Mouse (Mus musculus) intestine, embryonic 15.5 days (tissue): Measurements from ENCODE around the gene Slc16a13. TPM values are rescaled to one million over a fixed set of nuclear protein-coding genes. Genes with fewer than 3 reads are reported as not detected.

ENCODE experiments used
- ATAC-seq: fragments of 200-750 bp; cut with Nextera tagmentation; 2 replicates; pipeline ENCODE4 v1.8.0; 2017; ENCODE audit warnings: moderate TSS enrichment, moderate library complexity
- H3K27ac ChIP-seq: fragments of 300-500 bp; sonication (generic); 2 replicates; pipeline ENCODE4 v1.5.1; 2015; ENCODE audit warnings: mild to moderate bottlenecking, inconsistent platforms
- H3K27me3 ChIP-seq: fragments of 300-500 bp; sonication (generic); replicated peaks from 2 replicates; pipeline ENCODE4 v1.6.1; 2015; ENCODE audit warnings: inconsistent platforms
- H3K36me3 ChIP-seq: fragments of 300-500 bp; sonication (generic); 2 replicates; pipeline ENCODE4 v1.6.1; 2015; ENCODE audit warnings: inconsistent platforms
- H3K4me1 ChIP-seq: fragments of 300-500 bp; sonication (generic); replicated peaks from 2 replicates; pipeline ENCODE4 v1.6.1; 2015; ENCODE audit warnings: inconsistent platforms
- H3K4me2 ChIP-seq: fragments of 300-500 bp; sonication (generic); replicated peaks from 2 replicates; pipeline ENCODE4 v1.6.1; 2015; ENCODE audit warnings: mild to moderate bottlenecking, inconsistent platforms
- H3K4me3 ChIP-seq: fragments of 300-500 bp; sonication (generic); replicated peaks from 2 replicates; pipeline ENCODE4 v1.5.1; 2015; ENCODE audit warnings: inconsistent platforms
- H3K9ac ChIP-seq: fragments of 300-500 bp; sonication (generic); 2 replicates; pipeline ENCODE4 v1.6.1; 2015; ENCODE audit warnings: inconsistent platforms
- H3K9me3 ChIP-seq: fragments of 300-500 bp; sonication (generic); 2 replicates; pipeline ENCODE4 v1.6.1; 2016; ENCODE audit warnings: inconsistent platforms
- WGBS: fragments of 180-500 bp; shearing (Covaris S2); methylation state at CpG from one replicate; pipeline ENCODE4 v1.1.7; 2015; 5-methylcytosine and 5-hydroxymethylcytosine counted together
- polyA plus RNA-seq: library from polyadenylated mRNA; unstranded; fragments of >200 nt; fragmentation: Nextera tagmentation; extraction: Ambion mirVana; gene quantifications from 2 replicates; pipeline ENCODE4 v1.2.1, GENCODE M21; 2015

The Slc16a13 gene
- polyA plus RNA-seq, 1 experiment from 2014 or later, result 13.2 TPM

- H3K27ac ChIP-seq, result peak within 1 kb of the TSS; percentile 54
- peak within 1 kb of the TSS; percentile 57 for H3K4me2 ChIP-seq
- no peaks in the 10 kb centered on the region for H3K9me3 ChIP-seq
- peaks cover 35% of the 10 kb centered on the region for H3K4me1 ChIP-seq
- no peaks in the 10 kb centered on the region for H3K36me3 ChIP-seq
- ATAC-seq, result no peak
- WGBS, result 2% methylated on average over 39 of the region's 39 CpGs
- H3K27me3 ChIP-seq, result peaks cover 23% of the 10 kb centered on the region
- H3K9ac ChIP-seq, result peak within 1 kb of the TSS; percentile 34
- peak within 1 kb of the TSS; percentile 30 for H3K4me3 ChIP-seq
Measured at GRCm38 (mm10) chr11:70229260-70230010, 8.6 kb upstream of the Slc16a13 start, which contains the start of gene Bcl6b. Gene Bcl6b (minus strand): TSS chr11:70229798.

GRCm38 (mm10) chr11:70228828-70229227 is 8.0 kb upstream of the Slc16a13 start:
- under 1% methylated on average over 19 of the region's 19 CpGs for WGBS
- no peaks in the 10 kb centered on the region for H3K36me3 ChIP-seq
- peaks cover 31% of the 10 kb centered on the region for H3K4me1 ChIP-seq
- H3K27me3 ChIP-seq, result peaks cover 23% of the 10 kb centered on the region
- H3K4me2 ChIP-seq, result peak overlapping the region; percentile 57
- H3K9me3 ChIP-seq, result no peaks in the 10 kb centered on the region
- peak overlapping the region; percentile 54 for H3K27ac ChIP-seq
- H3K9ac ChIP-seq, result peak overlapping the region; percentile 14
- H3K4me3 ChIP-seq, result peak overlapping the region; percentile 30
- peak; percentile 50 for ATAC-seq

- H3K4me1 ChIP-seq, result peaks cover 28% of the 10 kb centered on the region
- 82% methylated on average over 4 of the region's 4 CpGs for WGBS
- peak overlapping the region; percentile 14; the same call in 1 of the 2 replicates for H3K9ac ChIP-seq
- H3K27me3 ChIP-seq, result peaks cover 23% of the 10 kb centered on the region
- H3K27ac ChIP-seq, result no peak overlapping the region
- no peak for ATAC-seq
- H3K9me3 ChIP-seq, result no peaks in the 10 kb centered on the region
- peak overlapping the region; percentile 57 for H3K4me2 ChIP-seq
- H3K4me3 ChIP-seq, result peak overlapping the region; percentile 30
- no peaks in the 10 kb centered on the region for H3K36me3 ChIP-seq
Measured at GRCm38 (mm10) chr11:70227661-70228245, 6.9 kb upstream of the Slc16a13 start.

GRCm38 (mm10) chr11:70227126-70227525 is 6.3 kb upstream of the Slc16a13 start:
- no peak overlapping the region; the same call in 1 of the 2 replicates for H3K9ac ChIP-seq
- no peak overlapping the region for H3K27ac ChIP-seq

GRCm38 (mm10) chr11:70226602-70226890 is 5.7 kb upstream of the Slc16a13 start:
- Histone ChIP-seq H3K4me1 (peaks cover 28% of the 10 kb centered on the region), H3K27ac (peak overlapping the region; percentile 3; the same call in 1 of the 2 replicates), H3K9me3 (no peaks in the 10 kb centered on the region), H3K9ac (peak overlapping the region; percentile 23; the same call in 1 of the 2 replicates), H3K27me3 (peaks cover 23% of the 10 kb centered on the region), H3K4me3 (peak overlapping the region; percentile 30), H3K4me2 (peak overlapping the region; percentile 57), H3K36me3 (no peaks in the 10 kb centered on the region)
- 12% methylated on average over 18 of the region's 18 CpGs for WGBS
- ATAC-seq, result peak; percentile 57

More at GRCm38 (mm10) chr11:70227126-70227525, 6.3 kb upstream of the Slc16a13 start:
- Histone ChIP-seq H3K36me3 (no peaks in the 10 kb centered on the region), H3K4me2 (peak overlapping the region; percentile 57), H3K9me3 (no peaks in the 10 kb centered on the region), H3K27me3 (peaks cover 23% of the 10 kb centered on the region), H3K4me1 (peaks cover 28% of the 10 kb centered on the region), H3K4me3 (peak overlapping the region; percentile 30)
- WGBS, result 29% methylated on average over 5 of the region's 5 CpGs
- no peak for ATAC-seq

- Histone ChIP-seq H3K36me3 (no peaks in the 10 kb centered on the region), H3K4me3 (peak overlapping the region; percentile 30), H3K27me3 (peaks cover 23% of the 10 kb centered on the region), H3K9ac (peak overlapping the region; percentile 23; the same call in 1 of the 2 replicates), H3K9me3 (no peaks in the 10 kb centered on the region), H3K27ac (peak overlapping the region; percentile 3; the same call in 1 of the 2 replicates), H3K4me1 (peaks cover 28% of the 10 kb centered on the region), H3K4me2 (peak overlapping the region; percentile 57)
- WGBS, result 21% methylated on average over 27 of the region's 27 CpGs
- no peak for ATAC-seq
Measured at GRCm38 (mm10) chr11:70225798-70226601, 5.1 kb upstream of the Slc16a13 start.

- no peak for ATAC-seq
- peak overlapping the region; percentile 4 for H3K27ac ChIP-seq
- no peak overlapping the region for H3K4me3 ChIP-seq
- 74% methylated on average over 9 of the region's 9 CpGs for WGBS
- peaks cover 25% of the 10 kb centered on the region for H3K4me1 ChIP-seq
- H3K4me2 ChIP-seq, result peak overlapping the region; percentile 9; the same call in 1 of the 2 replicates
- peaks cover 16% of the 10 kb centered on the region for H3K27me3 ChIP-seq
- H3K9ac ChIP-seq, result no peak overlapping the region
- no peaks in the 10 kb centered on the region for H3K36me3 ChIP-seq
- no peaks in the 10 kb centered on the region for H3K9me3 ChIP-seq
Measured at GRCm38 (mm10) chr11:70223724-70224123, 2.9 kb upstream of the Slc16a13 start.

GRCm38 (mm10) chr11:70221603-70222500 is 988 bp upstream of the Slc16a13 start:
- Histone ChIP-seq H3K4me2 (peak overlapping the region; percentile 95), H3K9ac (peak overlapping the region; percentile 65), H3K4me1 (peaks cover 18% of the 10 kb centered on the region), H3K36me3 (no peaks in the 10 kb centered on the region), H3K4me3 (peak overlapping the region; percentile 56), H3K27ac (peak overlapping the region; percentile 93), H3K27me3 (no peaks in the 10 kb centered on the region; the same call in 1 of the 2 replicates), H3K9me3 (no peaks in the 10 kb centered on the region)
- WGBS, result 9% methylated on average over 14 of the region's 14 CpGs
- peak; percentile 81 for ATAC-seq

- peaks cover 8% of the 10 kb centered on the region for H3K27me3 ChIP-seq
- H3K9me3 ChIP-seq, result no peaks in the 10 kb centered on the region
- H3K4me2 ChIP-seq, result peak overlapping the region; percentile 95
- peak overlapping the region; percentile 86 for H3K27ac ChIP-seq
- peaks cover 23% of the 10 kb centered on the region for H3K4me1 ChIP-seq
- H3K4me3 ChIP-seq, result peak overlapping the region; percentile 56
- ATAC-seq, result no peak
- peak overlapping the region; percentile 67 for H3K9ac ChIP-seq
- H3K36me3 ChIP-seq, result no peaks in the 10 kb centered on the region
- 2% methylated on average over 24 of the region's 24 CpGs for WGBS
Measured at GRCm38 (mm10) chr11:70220323-70220722, 541 bp downstream of the Slc16a13 start.

- no peaks in the 10 kb centered on the region for H3K9me3 ChIP-seq
- H3K9ac ChIP-seq, result peak overlapping the region; percentile 67
- WGBS, result 58% methylated on average over 7 of the region's 7 CpGs
- peak overlapping the region; percentile 95 for H3K4me2 ChIP-seq
- H3K4me3 ChIP-seq, result peak overlapping the region; percentile 56
- ATAC-seq, result no peak
- H3K27ac ChIP-seq, result peak overlapping the region; percentile 86; the same call in 1 of the 2 replicates
- no peaks in the 10 kb centered on the region for H3K36me3 ChIP-seq
- peaks cover 12% of the 10 kb centered on the region for H3K27me3 ChIP-seq
- H3K4me1 ChIP-seq, result peaks cover 25% of the 10 kb centered on the region
Measured at GRCm38 (mm10) chr11:70219873-70220272, 991 bp downstream of the Slc16a13 start.

- 85% methylated on average over 15 of the region's 15 CpGs for whole genome bisulfite sequencing
- Histone ChIP-seq H3K36me3 (no peaks in the 10 kb centered on the region), H3K9me3 (no peaks in the 10 kb centered on the region), H3K9ac (peak overlapping the region; percentile 8), H3K4me3 (no peak overlapping the region), H3K4me1 (peaks cover 34% of the 10 kb centered on the region), H3K27ac (no peak overlapping the region; the same call in 1 of the 2 replicates), H3K4me2 (peak overlapping the region; percentile 95; the same call in 1 of the 2 replicates), H3K27me3 (peaks cover 22% of the 10 kb centered on the region)
- no peak for ATAC-seq
Measured at GRCm38 (mm10) chr11:70218741-70219470, 2.0 kb downstream of the Slc16a13 start.
